Mouse (Mus musculus) T-helper 2 cell (primary cell): ENCODE results near the gene 1700113H08Rik.

ENCODE experiments used
- in situ Hi-C: fragments of 300-600 bp; cut with MboI, MseI; formaldehyde crosslinking; loops from one replicate; pipeline ENCODE4 v1.15.1; 2025; ENCODE audit warnings: high pct_unique_total_duplicates

Gene 1700113H08Rik

DNA sequence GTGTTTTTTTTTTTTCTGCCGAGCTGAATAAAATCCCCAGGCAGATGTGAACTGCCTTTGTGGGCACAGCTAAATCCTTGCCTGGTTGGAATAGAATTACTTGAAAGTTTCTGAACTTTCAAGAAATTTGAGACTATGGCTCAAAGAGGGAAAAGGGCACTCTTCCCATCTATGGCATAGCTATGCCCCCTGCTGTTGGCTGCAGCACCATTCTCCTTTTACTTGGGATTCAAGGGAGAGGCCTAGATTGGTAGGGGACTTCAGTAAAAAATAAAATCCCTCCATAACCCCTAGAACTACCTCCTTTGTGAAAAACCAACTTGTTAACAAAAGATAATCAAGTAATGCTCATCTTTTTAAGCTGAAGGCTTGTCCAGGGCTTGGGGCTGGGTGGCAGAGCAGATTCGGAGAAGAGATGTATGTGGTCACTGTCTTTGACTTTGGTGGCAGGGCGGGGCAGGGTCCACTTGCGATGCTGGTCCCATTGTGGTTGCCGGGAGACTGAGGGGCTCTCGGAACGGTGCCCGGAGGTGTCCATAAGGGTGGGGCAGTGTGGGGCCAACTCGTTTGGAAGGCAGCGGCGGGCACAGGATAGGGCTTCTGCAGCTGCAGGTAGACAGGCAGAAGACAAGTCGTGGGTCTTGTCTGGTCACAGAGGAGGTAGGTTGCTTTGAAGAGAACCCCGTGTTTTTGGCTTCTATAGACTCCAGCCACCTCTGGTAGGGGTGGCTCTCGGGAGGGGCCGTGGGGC is at the start of gene 1700113H08Rik:
1700113H08Rik (plus strand) TSS at position 546 of the 751 bp plus-strand sequence.
- in situ Hi-C loops = no loop called here

DNA sequence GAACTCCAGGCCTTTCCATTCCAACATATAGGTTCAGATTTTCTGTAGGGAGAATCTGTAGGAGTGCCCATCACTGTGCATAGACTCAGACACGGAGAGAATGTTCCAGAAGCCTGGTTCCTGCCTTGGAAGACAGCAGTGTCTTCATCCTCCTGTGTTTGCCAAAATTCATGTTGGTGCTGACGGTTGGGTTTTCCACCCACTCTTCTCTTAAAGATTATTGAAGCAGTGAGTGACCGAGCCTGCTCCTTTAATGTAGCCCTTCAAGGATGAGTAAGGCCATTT is 49.7 kb upstream of the 1700113H08Rik start:
- in situ Hi-C loops = no loop called here

DNA sequence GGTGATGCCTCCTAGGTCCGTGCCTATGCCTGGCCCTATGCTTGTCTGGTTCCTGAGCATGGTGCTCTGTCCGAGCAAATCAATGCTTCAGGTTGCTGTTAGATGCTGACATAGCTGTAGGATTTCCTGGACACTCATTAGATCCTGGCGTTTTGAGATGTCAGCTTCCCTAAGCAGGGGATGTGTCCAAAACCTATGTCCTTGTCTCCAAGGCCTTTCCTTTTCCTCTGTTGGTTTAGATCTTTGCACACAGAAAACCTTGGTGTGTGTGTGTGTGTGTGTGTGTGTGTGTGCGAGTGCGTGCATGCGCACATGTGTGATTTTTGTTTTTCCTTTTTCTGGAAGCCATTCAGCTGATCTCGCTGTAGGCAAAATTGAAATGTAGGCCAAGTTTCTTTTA is 45.8 kb upstream of the 1700113H08Rik start:
- in situ Hi-C loops = no loop called here

DNA sequence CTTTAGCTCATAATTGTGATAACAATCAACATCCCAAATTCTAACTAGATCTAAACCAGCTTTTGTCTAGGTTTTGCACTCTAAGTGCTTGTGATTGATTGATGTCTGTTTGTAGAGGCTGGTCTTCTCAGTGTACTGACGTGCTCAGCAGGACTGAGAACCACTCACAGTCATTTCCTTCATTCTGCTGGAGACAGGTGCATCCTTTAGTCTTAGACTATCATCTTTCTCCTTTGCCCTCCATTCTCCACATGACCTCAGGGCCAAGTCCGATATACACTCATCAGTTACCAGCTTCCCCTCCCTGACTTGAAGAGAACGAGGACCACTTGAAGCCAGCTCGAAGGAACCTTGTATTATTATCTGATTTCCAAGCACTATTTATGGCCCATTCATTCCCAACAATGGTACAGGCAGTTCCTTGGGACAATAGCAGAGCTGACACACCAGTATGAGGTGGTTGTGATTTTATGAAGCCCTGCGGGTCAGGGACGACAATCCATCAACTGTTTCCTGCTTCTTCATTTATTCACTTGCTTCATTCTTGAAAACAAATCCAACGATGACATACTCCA is 43.4 kb upstream of the 1700113H08Rik start:
- in situ Hi-C loops = no loop called here

DNA sequence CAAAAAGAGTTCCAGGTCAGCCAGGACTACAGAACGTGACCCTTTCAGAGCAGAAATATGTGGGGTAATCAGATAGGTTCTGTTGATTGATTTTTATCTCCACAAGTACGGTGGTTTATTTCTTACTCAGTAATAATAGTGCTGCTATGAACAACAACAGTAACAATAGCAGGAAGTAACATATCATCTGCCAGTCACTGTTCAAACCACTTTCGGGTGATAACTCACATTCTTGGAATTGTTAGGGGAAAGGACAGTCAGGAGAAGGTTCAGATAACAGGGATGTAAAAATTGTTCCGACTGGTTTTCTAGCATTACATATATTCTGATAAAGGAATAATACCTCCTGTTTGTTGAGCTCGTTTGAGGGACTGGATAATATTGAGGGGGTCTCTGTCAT is 42.4 kb upstream of the 1700113H08Rik start:
- in situ Hi-C loops = no loop called here

DNA sequence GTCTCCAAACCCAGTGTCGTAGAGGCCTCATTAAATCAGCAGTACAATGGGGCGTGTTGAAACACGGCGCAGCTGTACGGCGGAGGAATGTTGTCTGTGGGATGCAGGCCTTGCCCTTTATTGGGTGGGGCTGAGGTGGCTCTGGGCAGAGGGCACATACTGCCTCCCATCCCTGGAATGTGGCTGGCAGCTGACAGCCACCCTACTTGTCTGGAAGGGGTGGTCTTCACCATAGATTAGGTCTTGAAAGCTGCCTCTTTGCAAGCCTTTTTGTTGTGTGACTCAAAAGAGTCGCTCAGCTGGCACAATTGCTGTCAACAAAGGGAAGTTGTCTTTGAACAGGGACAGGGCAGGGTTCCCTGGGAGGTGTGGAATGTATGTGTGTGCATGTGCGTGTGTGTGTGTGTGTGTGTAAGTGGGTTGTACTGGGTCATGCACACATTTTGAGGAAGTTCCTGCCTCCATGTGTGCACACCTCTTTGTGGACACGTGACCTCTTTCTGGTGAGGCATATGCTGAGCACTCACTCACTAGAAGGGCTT is 41.6 kb upstream of the 1700113H08Rik start:
- in situ Hi-C loops = no loop called here

DNA sequence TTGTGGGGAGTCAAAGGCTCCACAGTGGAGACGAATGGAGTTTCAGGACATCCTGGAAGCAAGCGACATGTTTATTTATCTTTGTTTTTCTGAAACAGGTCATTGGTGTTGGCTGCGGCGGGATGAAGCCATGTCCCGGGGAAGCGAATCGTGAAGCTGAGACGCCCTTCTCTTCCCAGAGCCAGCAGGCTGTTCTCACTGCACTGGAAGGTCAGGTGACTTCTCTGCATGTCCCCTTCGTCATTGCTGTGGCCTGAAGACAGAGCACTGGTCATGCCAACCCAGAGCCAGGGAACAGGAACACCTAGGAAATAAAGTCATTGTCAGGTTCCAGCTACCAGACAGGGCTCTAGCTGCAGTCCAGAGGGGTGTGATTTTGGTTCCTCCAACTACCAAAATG is 39.0 kb upstream of the 1700113H08Rik start:
- in situ Hi-C loops = no loop called here

DNA sequence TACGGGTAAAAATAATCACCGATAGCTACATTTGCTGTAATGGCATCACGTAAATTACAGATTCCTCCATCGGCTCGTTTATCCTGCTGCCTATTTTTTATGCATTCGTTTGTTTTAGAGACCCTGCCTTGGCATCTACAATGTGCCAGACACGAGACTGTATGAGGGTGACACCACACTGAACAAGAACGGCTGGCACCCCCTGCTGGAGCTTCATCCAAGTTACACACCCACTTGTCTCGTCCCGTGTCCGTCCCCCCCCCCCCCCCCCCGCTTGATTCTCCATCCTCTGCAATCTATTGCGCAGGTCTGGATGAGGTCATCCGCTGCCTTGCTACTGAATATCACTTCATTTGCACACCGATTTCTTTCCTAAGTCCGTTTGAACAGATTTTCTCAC is 37.1 kb upstream of the 1700113H08Rik start:
- in situ Hi-C loops = loop anchor here (10.0 kb wide), 1 partner anchor 824 kb away; no protein-coding TSS in a partner anchor

DNA sequence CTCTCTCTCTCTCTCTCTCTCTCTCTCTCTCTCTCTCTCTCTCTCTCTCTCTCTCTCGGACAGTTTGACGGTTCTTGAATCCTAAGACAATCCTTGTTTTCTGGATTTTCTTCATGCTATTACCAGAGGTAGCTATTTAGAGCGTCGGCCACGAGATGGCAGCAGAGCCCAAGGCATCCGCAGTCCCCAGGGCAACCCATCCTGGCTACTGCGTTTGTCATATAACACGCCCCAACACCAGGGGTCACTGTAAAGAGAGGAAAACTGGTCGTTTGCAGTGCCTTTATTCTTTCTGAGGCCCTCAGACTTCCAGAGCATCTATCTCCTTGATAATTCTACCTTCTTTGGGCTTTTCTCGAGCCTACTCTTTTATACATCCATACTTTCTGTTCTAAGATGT is 33.0 kb upstream of the 1700113H08Rik start:
- in situ Hi-C loops = loop anchor here (5.0 to 10.0 kb wide), 3 partner anchors 102 to 820 kb away; no protein-coding TSS in a partner anchor

DNA sequence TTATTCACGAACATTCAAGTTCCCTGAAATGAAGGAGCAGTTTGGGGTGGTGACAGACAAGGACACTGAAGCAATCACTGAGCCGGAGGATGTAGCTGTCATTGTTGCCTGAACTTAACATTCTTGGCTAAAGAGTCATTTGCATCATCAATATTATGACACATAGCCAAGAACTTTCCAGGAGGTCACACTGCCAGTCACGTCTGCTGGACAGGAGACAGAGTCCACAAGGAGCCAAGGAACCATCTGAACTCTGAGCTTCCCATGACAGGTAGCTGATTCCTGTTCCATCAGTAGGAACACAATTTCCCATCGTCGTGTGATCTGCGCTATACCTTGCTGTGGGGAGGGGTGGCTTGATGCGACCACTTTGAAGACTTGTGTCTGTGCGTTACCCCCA is 25.1 kb upstream of the 1700113H08Rik start:
- in situ Hi-C loops = no loop called here

DNA sequence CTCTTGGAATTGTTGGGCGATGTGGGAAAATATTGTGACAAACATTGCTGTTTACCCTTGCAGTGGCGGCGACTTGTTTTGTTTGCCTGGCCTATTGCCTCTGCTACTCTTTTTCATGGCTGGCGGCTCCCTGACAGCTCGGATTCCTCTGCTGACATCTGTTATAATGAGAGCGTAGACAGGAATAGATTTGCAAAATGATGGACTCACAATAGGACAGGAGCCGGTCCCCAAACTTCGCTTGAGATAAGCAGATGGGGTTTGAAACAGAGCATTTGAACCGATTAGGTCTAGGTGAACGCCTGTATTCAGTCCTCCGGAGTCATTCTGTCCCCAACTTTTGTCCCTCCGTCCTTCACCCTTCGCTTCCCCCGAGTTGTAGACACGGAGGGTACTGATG is 22.0 kb upstream of the 1700113H08Rik start:
- in situ Hi-C loops = no loop called here

DNA sequence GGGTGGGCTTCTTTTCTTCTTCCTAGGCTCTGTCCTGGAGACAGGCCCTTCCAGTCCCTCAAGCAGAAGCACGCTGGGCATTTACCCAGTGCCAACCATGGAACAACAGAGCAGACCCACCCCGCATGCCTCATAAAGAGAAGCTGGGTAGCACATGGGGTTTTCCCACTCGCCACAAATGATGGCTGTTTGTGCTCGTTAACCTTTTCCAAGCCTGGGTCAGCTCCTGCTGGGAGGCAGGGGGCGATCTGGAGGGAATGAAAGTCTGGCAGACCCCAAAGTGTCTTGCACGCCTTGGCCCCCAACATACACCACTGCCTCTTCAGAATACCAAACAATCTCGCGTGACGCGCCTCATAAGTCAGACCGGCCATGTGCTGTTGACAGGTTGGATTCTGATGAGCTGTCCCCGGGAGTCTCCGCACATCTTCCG is 21.6 kb upstream of the 1700113H08Rik start:
- in situ Hi-C loops = no loop called here

DNA sequence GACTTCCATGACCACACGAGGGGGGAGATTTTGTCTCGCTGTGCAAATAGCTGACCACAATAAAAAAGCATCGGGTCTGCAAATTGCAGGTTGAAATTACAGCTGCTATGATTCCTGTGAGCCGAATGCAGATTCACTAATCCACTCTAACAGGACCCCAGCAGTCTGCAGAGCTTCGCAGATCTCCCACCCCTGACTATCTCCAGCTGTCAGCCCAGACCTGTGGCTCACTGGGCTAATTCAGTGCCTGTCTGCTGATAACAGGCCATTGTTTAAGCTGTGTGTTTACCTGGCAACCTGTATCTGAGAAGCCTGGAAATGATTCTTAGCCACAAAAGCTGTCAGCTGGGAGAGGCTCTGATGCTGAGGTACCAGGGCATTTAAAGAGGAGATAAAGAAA is 20.8 kb upstream of the 1700113H08Rik start:
- in situ Hi-C loops = no loop called here

DNA sequence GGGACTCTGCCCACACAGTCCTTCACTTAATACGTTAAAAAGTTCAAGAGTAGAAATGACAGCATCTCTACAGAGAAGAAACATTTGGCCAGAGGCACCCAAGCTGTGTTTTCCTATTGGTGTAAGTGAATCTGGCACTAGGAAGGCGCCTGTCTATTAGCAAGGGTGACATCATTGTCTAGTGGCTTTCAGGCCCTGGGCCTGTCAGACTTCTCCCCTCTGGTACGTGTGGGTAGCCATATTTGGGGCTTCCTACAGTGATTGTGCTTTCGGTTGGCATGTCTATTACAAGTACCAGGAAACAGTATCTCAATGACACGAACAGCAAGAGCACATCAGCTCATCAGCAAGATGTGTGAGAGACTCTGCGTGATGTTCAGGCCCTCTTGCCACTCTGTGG is 18.5 kb upstream of the 1700113H08Rik start:
- in situ Hi-C loops = no loop called here

DNA sequence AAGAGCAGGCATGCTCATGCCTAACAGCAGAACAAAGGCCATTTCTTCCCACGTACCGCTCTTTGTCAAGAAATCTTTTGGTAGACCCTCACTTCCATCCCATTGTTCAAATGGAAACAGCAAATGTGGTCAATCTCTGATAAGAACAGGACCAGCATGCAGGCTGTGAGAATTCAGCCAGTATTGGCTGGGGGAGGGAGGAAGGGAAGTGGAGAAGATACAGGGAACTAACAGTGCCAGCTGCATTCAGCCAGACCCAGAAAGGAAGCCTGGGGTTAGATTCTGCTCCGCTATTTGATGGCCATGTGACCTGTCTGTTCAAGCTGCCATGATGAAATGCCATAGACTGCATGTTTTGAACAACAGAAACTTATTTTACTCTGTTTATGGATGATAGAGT is 18.0 kb upstream of the 1700113H08Rik start:
- in situ Hi-C loops = no loop called here

DNA sequence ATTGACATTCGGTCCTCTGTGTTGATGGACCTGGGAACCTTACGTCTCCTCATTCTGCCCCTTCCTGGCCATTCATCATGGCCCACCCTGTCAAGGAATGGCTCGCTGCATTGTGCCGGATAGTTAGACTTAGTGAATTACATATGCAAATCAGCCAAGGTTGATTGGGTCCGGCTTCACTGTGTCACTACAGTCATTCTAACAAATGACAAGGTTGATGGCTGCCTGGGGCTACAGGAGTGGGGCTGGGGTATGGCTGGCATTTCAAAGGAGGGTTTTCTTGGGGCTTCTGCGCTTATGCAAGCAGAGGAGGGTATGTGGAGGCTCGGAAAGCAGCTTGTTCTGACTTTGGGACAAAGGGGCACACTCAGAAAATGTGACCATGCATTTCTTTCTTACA is 16.6 kb upstream of the 1700113H08Rik start:
- in situ Hi-C loops = no loop called here

DNA sequence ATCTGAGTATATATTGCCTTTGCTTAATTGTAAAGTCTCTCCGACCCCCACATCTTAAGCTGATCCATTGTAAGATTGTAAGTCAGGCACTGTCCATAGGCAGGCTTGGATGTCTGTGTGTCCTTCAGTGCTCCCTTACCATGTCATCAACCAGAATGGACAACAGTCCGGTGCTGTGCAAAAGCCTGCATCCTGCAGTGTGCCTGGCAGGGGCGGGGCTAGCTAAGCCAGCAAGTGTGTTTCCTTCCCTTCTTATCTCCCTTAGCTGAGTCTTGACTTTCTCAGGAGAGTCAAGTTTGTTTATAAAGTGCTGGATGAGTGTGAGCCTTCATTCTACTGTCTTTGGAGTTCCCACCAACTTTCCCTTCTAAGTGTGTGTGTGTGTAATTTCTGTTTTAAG is 12.6 kb upstream of the 1700113H08Rik start:
- in situ Hi-C loops = no loop called here

DNA sequence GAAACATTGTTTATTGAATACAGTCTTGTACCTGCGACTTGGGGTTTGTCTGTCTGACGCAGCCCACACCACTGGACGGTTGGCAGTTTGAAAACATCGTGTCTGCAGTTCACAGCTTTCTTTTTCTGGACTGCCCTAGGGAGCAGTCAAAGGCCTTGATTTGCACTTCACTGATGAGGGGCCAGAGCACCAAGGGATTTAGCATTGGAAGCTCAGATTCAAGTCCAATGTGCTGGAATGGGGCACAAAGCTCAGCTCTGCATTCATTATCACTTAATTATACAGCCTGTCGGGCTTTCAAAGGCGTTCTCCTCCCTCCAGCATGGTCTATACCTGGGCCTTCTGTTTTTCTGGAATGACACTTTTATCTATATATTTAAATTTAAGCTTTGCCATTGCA is 11.4 kb upstream of the 1700113H08Rik start:
- in situ Hi-C loops = no loop called here

DNA sequence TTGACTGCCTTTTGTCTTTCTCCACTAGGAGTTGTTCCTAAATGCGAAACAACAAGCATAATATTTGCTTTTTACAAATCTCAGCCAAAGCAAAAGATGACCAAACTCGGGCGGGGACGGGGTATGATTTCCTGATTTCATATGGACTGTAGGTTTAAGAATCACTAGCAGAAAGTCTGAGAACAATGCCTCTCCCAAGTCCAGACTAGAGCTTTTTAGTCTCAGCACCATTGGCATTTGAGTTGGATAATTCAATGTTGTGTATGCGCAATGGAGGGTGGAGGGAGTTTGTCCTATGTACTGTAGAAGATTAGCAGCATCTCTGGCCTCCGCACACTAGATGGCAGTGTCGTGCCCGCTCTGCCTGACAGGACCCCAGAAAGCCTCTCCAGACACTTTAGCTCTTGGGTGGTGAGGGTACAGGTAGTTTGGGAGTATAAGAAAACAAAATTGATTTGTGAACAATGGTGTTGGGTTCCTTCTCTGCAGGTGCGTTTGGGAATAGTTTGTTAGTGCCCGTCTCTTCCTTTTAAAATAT is 10.8 kb upstream of the 1700113H08Rik start:
- in situ Hi-C loops = no loop called here

DNA sequence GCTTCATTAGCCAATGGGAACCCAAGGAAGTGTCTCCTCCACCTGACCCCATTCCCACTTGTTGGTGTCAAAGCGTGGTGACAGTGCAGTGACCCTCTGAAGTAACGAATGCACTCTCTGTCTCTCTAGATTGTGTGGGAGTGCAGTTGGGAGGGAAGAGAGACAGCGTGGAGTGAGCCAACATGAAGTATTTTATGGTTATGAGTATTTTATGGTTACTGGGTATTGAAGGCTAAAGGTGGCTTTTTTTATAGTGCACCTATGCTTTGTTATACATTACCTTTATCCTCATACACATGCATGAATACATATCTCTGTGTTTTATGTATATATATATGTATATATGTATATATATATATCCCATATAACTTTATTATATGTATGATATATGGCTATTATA is 8.7 kb upstream of the 1700113H08Rik start:
- in situ Hi-C loops = no loop called here

DNA sequence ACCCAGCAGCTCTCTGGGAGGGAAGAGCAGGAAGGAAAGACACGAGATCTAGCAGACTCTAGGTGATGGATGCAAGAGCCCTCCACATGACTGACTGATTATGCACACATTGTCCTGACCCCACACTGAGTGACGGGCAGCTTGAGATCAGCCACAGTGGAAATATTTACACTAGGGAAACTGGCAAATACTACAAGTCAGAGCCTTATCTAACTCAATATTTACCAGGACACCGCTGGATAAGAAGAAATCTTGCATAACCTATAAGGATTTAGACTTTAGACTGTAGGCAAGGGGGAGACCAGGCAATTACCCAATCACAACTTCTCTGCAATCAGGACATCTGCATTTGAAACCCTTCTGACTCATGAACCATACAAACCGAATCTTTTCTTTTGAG is 6.1 kb upstream of the 1700113H08Rik start:
- in situ Hi-C loops = no loop called here

DNA sequence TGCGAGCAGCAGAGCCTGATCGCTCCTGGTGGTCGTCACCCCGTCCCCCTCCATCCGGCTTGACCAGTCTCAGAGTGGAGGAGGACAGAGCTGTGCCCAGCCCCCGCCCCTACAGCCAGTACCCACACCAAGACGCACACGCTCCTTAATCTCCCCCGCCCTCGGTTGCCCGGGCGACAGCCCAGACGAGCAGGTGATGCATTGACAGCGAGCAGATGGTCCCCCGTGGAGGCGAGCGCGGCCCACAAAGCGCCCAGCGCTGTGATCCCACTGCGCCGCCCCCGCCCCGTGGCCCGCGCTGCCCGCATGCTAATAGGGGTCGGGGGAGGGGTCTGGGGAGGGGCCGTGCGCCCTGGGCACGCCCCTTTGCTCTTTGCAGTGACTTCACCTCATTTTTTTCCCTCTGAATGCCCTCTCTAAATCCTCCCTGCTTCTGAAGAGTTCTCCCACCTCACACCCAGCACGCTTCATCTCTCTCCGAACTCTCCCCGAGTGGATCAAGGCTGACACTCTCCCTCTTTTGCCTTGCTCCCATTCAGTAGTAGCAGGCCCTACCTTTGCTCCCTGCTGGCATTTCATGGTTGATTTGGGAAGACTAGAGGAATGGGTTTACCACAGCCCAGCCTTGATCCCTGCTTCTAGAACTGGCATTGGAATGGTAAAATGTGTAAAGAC is 543 bp downstream of the 1700113H08Rik start:
- in situ Hi-C loops = no loop called here

DNA sequence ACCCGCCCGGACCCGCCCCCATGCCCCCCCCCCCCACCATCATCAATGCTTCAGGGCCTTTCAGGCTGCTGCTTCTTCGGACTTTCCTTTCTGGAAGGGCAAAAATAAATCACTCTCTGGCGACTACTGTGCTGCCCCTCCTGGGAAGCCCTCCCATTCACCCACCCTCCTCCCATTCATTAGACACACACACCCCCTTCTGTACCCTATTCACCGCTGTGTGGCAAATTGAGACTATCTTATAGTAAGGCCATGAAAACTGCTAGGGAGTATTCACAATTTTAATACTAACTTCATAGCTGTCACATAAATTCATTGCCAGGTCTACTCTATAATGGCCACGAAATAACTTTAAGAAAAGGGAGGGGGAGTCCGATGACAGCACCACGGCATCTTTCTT is 1.1 kb downstream of the 1700113H08Rik start:
- in situ Hi-C loops = no loop called here
